Mouse (Mus musculus) kidney, postnatal 0 days (tissue): ENCODE results near the gene Ldb3. TPM values are rescaled to one million over a fixed set of nuclear protein-coding genes. Genes with fewer than 3 reads are reported as not detected.
A peak's percentile ranks its signal among the peaks of the same experiment; 100 is the strongest.

ENCODE experiments used
- ATAC-seq: fragments of 200-750 bp; cut with Nextera tagmentation; replicated peaks from 2 replicates; pipeline ENCODE4 v1.8.0; 2017; ENCODE audit warnings: low read depth, moderate number of reproducible peaks, moderate TSS enrichment, moderate library complexity; ENCODE audit not compliant: low FRiP score
- DNase-seq: peaks from one replicate; pipeline ENCODE4 v3.0.0-alpha.2; 2016; ENCODE audit warnings: low spot score
- H3K27ac ChIP-seq: fragments of 300-500 bp; sonication (generic); 2 replicates; pipeline ENCODE4 v1.5.1; 2014; ENCODE audit warnings: mild to moderate bottlenecking
- H3K27me3 ChIP-seq: fragments of 300-500 bp; sonication (generic); 2 replicates; pipeline ENCODE4 v1.6.1; 2014; ENCODE audit warnings: low read length, mixed read lengths; ENCODE audit not compliant: insufficient read depth
- H3K36me3 ChIP-seq: fragments of 300-500 bp; sonication (generic); 2 replicates; pipeline ENCODE4 v1.6.1; 2014; ENCODE audit warnings: low read length, mixed read lengths; ENCODE audit not compliant: insufficient read depth
- H3K4me1 ChIP-seq: fragments of 300-500 bp; sonication (generic); replicated peaks from 2 replicates; pipeline ENCODE4 v1.6.1; 2014; ENCODE audit warnings: antibody characterized with exemption, low read length, mixed read lengths; ENCODE audit not compliant: insufficient read depth
- H3K4me2 ChIP-seq: fragments of 300-500 bp; sonication (generic); 2 replicates; pipeline ENCODE4 v1.6.1; 2014; ENCODE audit warnings: mild to moderate bottlenecking, low read length, moderate library complexity, mixed read lengths
- H3K4me3 ChIP-seq: fragments of 300-500 bp; sonication (generic); replicated peaks from 2 replicates; pipeline ENCODE4 v1.5.1; 2014; ENCODE audit warnings: low read depth, low read length
- H3K9ac ChIP-seq: fragments of 300-500 bp; sonication (generic); 2 replicates; pipeline ENCODE4 v1.6.1; 2014; ENCODE audit warnings: low read depth, low read length
- H3K9me3 ChIP-seq: fragments of 300-500 bp; sonication (generic); replicated peaks from 2 replicates; pipeline ENCODE4 v1.6.1; 2016; ENCODE audit warnings: low read length, inconsistent platforms, mixed read lengths
- CTCF ChIP-seq: IDR thresholded peaks from 2 replicates; pipeline ENCODE4 v1.5.1; 2016; ENCODE audit warnings: antibody characterized with exemption, low read depth, mild to moderate bottlenecking, moderate library complexity
- WGBS: fragments of 180-500 bp; shearing (Covaris S2); extraction: QIAGEN DNeasy Blood & Tissue Kit; methylation state at CpG from one replicate; pipeline ENCODE4 v1.1.7; 2014; 5-methylcytosine and 5-hydroxymethylcytosine counted together
- polyA plus RNA-seq: library from polyadenylated mRNA; unstranded; fragments of >200 nt; fragmentation: Nextera tagmentation; extraction: Ambion mirVana; gene quantifications from 2 replicates; pipeline ENCODE4 v1.2.1, GENCODE M21; 2015

The Ldb3 gene
- polyA plus RNA-seq, 1 experiment from 2014 or later: 0.50 TPM

GRCm38 (mm10) chr14:34522701-34523100 lies 65.8 kb downstream of the Ldb3 start, which contains the start of gene 9230112D13Rik:
9230112D13Rik (minus strand) TSS chr14:34522801.
- 83% methylated on average over 8 of the region's 8 CpGs for WGBS
- H3K4me2 ChIP-seq: no peak within 1 kb of the TSS
- ATAC-seq (no peak), DNase-seq (no peak)
- H3K9me3 ChIP-seq: no peaks in the 10 kb centered on the region
- H3K27me3 ChIP-seq: no peaks in the 10 kb centered on the region
- no peak within 1 kb of the TSS for H3K27ac ChIP-seq
- H3K4me1 ChIP-seq: no peaks in the 10 kb centered on the region
- TF ChIP-seq CTCF: no peak
- no peaks in the 10 kb centered on the region for H3K36me3 ChIP-seq
- H3K4me3 ChIP-seq: no peak within 1 kb of the TSS
- no peak within 1 kb of the TSS for H3K9ac ChIP-seq

- DNase-seq (no peak), ATAC-seq (no peak)
- H3K9me3 ChIP-seq: no peaks in the 10 kb centered on the region
- no peaks in the 10 kb centered on the region for H3K36me3 ChIP-seq
- WGBS: 72% methylated on average over 8 of the region's 8 CpGs
- H3K4me1 ChIP-seq: no peaks in the 10 kb centered on the region
- H3K27me3 ChIP-seq: no peaks in the 10 kb centered on the region
- H3K9ac ChIP-seq: no peak overlapping the region
- no peak overlapping the region for H3K27ac ChIP-seq
- no peak for TF ChIP-seq CTCF
- H3K4me3 ChIP-seq: no peak overlapping the region
- H3K4me2 ChIP-seq: no peak overlapping the region
These were observed 70.4 kb downstream of the Ldb3 start for GRCm38 (mm10) chr14:34517959-34518544.

- H3K4me3 ChIP-seq: no peak overlapping the region
- H3K9me3 ChIP-seq: no peaks in the 10 kb centered on the region
- no peak overlapping the region for H3K27ac ChIP-seq
- TF ChIP-seq CTCF: no peak
- no peaks in the 10 kb centered on the region for H3K36me3 ChIP-seq
- H3K4me1 ChIP-seq: no peaks in the 10 kb centered on the region
- 66% methylated on average over 10 of the region's 10 CpGs for WGBS
- no peak overlapping the region for H3K9ac ChIP-seq
- no peak overlapping the region for H3K4me2 ChIP-seq
- no peaks in the 10 kb centered on the region for H3K27me3 ChIP-seq
- DNase-seq (no peak), ATAC-seq (no peak)
These were observed 71.4 kb downstream of the Ldb3 start for GRCm38 (mm10) chr14:34516960-34517577.

GRCm38 (mm10) chr14:34515860-34516259 lies 72.6 kb downstream of the Ldb3 start:
- DNase-seq: no peak
- no peak overlapping the region for H3K4me2 ChIP-seq
- no peak for ATAC-seq
- WGBS: 70% methylated on average over 5 of the region's 5 CpGs
- no peaks in the 10 kb centered on the region for H3K27me3 ChIP-seq
- no peak overlapping the region for H3K4me3 ChIP-seq
- H3K9me3 ChIP-seq: no peaks in the 10 kb centered on the region
- H3K36me3 ChIP-seq: no peaks in the 10 kb centered on the region
- no peak for TF ChIP-seq CTCF
- H3K27ac ChIP-seq: no peak overlapping the region
- H3K9ac ChIP-seq: no peak overlapping the region
- no peaks in the 10 kb centered on the region for H3K4me1 ChIP-seq

GRCm38 (mm10) chr14:34514120-34514519 lies 74.4 kb downstream of the Ldb3 start:
- H3K9ac ChIP-seq: no peak overlapping the region
- peak; percentile 19; the same call in 1 of the 2 replicates for TF ChIP-seq CTCF
- DNase-seq: no peak
- no peaks in the 10 kb centered on the region for H3K36me3 ChIP-seq
- WGBS: 39% methylated on average over 6 of the region's 6 CpGs
- no peak overlapping the region for H3K27ac ChIP-seq
- no peaks in the 10 kb centered on the region for H3K27me3 ChIP-seq
- no peaks in the 10 kb centered on the region for H3K4me1 ChIP-seq
- H3K9me3 ChIP-seq: no peaks in the 10 kb centered on the region
- H3K4me3 ChIP-seq: no peak overlapping the region
- ATAC-seq: no peak
- no peak overlapping the region for H3K4me2 ChIP-seq

- H3K4me2 ChIP-seq: no peak overlapping the region
- DNase-seq: no peak
- H3K27ac ChIP-seq: no peak overlapping the region
- H3K9ac ChIP-seq: no peak overlapping the region
- no peaks in the 10 kb centered on the region for H3K9me3 ChIP-seq
- no peaks in the 10 kb centered on the region for H3K27me3 ChIP-seq
- no peak for ATAC-seq
- no peak for TF ChIP-seq CTCF
- H3K36me3 ChIP-seq: no peaks in the 10 kb centered on the region
- 0 out of 2 replicates have a peak, but pooled peaks cover 4% of the 10 kb centered on the region for H3K4me1 ChIP-seq
- no peak overlapping the region for H3K4me3 ChIP-seq
- 74% methylated on average over 4 of the region's 4 CpGs for WGBS
These were observed 75.9 kb downstream of the Ldb3 start for GRCm38 (mm10) chr14:34512602-34513001.
